Mouse (Mus musculus): ENCODE data around the gene D930048N14Rik. TPM values are rescaled to one million over a fixed set of nuclear protein-coding genes. Genes with fewer than 3 reads are reported as not detected.

Gene D930048N14Rik
- polyA plus RNA-seq, 1 experiment from 2014 or later = 0.82 TPM

DNA sequence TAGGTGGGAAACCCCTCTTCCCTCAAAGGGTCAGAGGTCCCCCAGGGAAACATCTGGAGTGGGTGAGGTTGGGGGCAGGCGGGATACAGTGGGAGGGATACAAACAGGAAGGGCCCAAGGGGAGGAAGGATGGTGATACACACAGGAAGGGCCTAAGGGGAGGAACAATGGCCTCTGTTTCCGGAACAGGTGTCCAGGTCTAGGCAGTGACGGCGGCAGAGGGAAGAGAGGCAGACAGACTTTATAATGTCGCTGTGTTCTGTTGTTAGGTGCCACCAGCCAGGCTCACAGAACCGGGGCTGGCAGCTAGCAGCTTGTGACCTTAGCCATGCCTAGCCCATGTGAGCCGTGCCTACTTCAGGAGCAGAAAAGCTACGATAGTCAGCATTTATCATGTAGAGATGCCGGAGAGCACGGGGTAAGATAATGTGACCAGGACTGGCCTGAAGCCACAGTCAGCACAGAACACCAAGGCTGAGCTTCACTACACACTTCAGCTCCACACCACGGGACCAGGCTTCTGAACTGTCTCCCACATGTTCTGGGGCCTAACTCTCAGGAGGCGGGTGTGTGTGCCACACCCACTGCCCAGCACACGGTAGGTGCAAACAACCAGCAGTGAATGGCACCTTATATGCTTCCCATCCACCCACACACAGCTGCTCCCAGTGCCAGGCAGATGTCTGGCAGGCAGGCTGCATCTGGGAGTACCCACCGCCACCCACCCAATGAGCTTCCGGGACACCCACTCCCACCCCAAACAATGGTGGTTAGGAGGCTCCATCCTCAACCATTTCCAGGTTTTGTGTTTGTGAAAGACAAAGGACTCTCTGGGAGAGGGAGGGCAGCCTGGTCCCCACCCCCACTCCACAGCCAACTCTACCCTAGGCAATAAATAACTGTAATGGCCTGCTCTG lies 3.7 kb upstream of the D930048N14Rik start:
- no peak for DNase-seq (ENCODE audit: low spot score)
- Histone ChIP-seq H3K27ac (peak overlapping the region; percentile 78), H3K4me1 (replicated peaks) (peaks cover 70% of the 10 kb centered on the region), H3K4me3 (no peak overlapping the region), H3K36me3 (peaks cover 39% of the 10 kb centered on the region), H3K9me3 (0 out of 2 replicates have a peak, but pooled peaks cover 2% of the 10 kb centered on the region), H3K27me3 (ENCODE audit: insufficient read depth, poor library complexity, severe bottlenecking) (peaks cover 36% of the 10 kb centered on the region)
- whole genome bisulfite sequencing = 77% methylated on average over 15 of the region's 15 CpGs

- peak overlapping the region; percentile 66 for H3K4me3 ChIP-seq
- H3K27ac ChIP-seq = peak overlapping the region; percentile 87
- peaks cover 39% of the 10 kb centered on the region for H3K27me3 ChIP-seq (ENCODE audit: insufficient read depth, poor library complexity, severe bottlenecking)
- H3K4me1 ChIP-seq (replicated peaks) = peaks cover 65% of the 10 kb centered on the region
- WGBS = 11% methylated on average over 3 of the region's 3 CpGs
- 0 out of 2 replicates have a peak, but pooled peaks cover 2% of the 10 kb centered on the region for H3K9me3 ChIP-seq
- DNase-seq (ENCODE audit: low spot score) = peak; percentile 87
- H3K36me3 ChIP-seq = peaks cover 26% of the 10 kb centered on the region
Measured at GRCm38 (mm10) chr11:51648566-51648965, 2.2 kb upstream of the D930048N14Rik start.

DNA sequence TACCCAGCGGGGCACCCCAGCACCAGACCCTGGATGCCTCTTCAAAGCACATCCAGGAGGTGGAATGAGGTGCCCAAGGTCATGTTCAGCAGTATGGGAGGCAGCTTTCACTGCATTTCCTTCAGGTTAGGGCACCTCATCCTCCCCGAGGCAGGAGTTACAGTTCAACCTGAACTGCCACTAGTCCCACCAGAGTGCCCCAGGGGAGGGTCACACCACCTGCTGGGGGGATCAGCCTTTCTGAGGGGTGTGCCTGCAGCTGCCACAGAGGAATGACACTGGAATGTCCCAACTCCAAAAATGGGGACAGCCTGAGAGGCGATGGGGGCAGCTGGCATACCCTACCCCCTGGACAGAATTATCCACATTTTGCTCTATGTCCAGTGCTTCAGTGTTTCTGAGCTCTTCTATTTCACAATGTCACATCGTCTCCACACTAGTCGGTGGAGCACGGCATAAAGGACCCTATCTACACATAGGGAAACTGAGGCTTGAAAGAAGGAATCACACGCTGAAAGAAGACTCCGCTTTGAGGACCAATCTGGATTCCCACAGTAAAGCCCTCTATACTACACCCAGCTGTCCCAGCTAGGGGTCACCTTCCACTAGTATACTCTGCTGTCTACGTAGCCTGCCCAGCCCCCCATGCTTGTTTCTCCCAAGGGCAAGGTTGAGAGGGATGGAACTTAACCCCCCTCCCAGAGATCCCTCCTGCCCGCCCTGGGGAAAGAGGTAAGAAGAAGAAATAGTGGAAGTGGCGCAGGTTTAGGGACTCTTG lies 1.5 kb upstream of the D930048N14Rik start:
- Histone ChIP-seq H3K27ac (peak overlapping the region; percentile 87), H3K27me3 (ENCODE audit: insufficient read depth, poor library complexity, severe bottlenecking) (peaks cover 33% of the 10 kb centered on the region), H3K36me3 (peaks cover 19% of the 10 kb centered on the region), H3K4me3 (peak overlapping the region; percentile 66), H3K4me1 (replicated peaks) (peaks cover 57% of the 10 kb centered on the region), H3K9me3 (0 out of 2 replicates have a peak, but pooled peaks cover 2% of the 10 kb centered on the region)
- no peak for DNase-seq (ENCODE audit: low spot score)
- WGBS = 15% methylated on average over 11 of the region's 11 CpGs

DNA sequence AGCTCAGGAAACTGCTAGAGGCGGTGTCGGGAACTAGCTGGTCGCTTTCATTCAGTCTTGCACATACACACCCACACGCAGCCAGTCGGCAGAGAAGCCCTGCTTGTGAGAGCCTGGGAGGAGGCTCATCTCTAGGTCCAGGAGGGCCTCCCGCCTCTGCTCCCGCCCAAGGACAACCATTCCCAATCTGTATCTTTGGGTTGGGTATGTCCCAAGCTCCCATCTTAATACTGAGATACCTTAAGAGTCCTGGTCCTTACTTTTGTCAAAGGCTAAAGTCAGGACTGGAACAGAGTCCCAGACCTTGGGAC lies 910 bp upstream of the D930048N14Rik start:
- Histone ChIP-seq H3K27me3 (ENCODE audit: insufficient read depth, poor library complexity, severe bottlenecking) (peaks cover 29% of the 10 kb centered on the region), H3K4me3 (peak overlapping the region; percentile 66), H3K27ac (peak overlapping the region; percentile 87), H3K4me1 (replicated peaks) (peaks cover 54% of the 10 kb centered on the region), H3K36me3 (peaks cover 14% of the 10 kb centered on the region), H3K9me3 (0 out of 2 replicates have a peak, but pooled peaks cover 2% of the 10 kb centered on the region)
- WGBS = 2% methylated on average over 7 of the region's 7 CpGs
- DNase-seq (ENCODE audit: low spot score) = peak; percentile 35

GRCm38 (mm10) chr11:51650261-51650660 lies 493 bp upstream of the D930048N14Rik start:
- WGBS = under 1% methylated on average over 30 of the region's 30 CpGs
- no peak for DNase-seq (ENCODE audit: low spot score)

GRCm38 (mm10) chr11:51652889-51653418 lies 2.2 kb downstream of the D930048N14Rik start:
- 90% methylated on average over 4 of the region's 4 CpGs for WGBS
- H3K27ac ChIP-seq = no peak overlapping the region
- DNase-seq (ENCODE audit: low spot score) = no peak
- H3K27me3 ChIP-seq (ENCODE audit: insufficient read depth, poor library complexity, severe bottlenecking) = peaks cover 29% of the 10 kb centered on the region
- 0 out of 2 replicates have a peak, but pooled peaks cover 2% of the 10 kb centered on the region for H3K9me3 ChIP-seq
- no peaks in the 10 kb centered on the region for H3K36me3 ChIP-seq
- H3K4me3 ChIP-seq = no peak overlapping the region
- H3K4me1 ChIP-seq (replicated peaks) = peaks cover 40% of the 10 kb centered on the region

More at GRCm38 (mm10) chr11:51650261-51650660, 493 bp upstream of the D930048N14Rik start:
- peak overlapping the region; percentile 87 for H3K27ac ChIP-seq
- 0 out of 2 replicates have a peak, but pooled peaks cover 2% of the 10 kb centered on the region for H3K9me3 ChIP-seq
- H3K36me3 ChIP-seq = peaks cover 9% of the 10 kb centered on the region
- H3K4me1 ChIP-seq (replicated peaks) = peaks cover 54% of the 10 kb centered on the region
- peak overlapping the region; percentile 66 for H3K4me3 ChIP-seq
- H3K27me3 ChIP-seq (ENCODE audit: insufficient read depth, poor library complexity, severe bottlenecking) = peaks cover 29% of the 10 kb centered on the region

DNA sequence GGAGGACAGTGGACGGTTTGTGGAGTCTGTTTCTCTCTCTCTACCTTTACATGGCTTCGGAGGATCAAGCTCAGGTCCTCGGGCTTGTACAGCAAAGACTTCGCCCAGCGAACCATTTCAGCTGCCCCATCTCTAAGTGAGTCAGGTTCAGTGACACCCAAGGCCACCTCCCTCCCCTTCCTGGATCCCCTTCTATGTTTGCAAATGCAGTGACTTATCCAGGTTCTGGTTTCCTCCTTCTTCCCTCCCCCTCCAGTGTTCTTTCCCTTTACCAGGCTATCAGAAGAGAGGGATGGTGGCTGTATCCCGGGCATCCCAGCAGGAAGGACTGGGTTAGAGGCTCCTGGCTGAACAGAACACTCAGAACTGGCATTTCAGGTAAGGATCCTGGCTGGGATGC lies 3.0 kb downstream of the D930048N14Rik start:
- Histone ChIP-seq H3K4me3 (no peak overlapping the region), H3K9me3 (0 out of 2 replicates have a peak, but pooled peaks cover 2% of the 10 kb centered on the region), H3K36me3 (no peaks in the 10 kb centered on the region), H3K27ac (no peak overlapping the region), H3K27me3 (ENCODE audit: insufficient read depth, poor library complexity, severe bottlenecking) (peaks cover 29% of the 10 kb centered on the region), H3K4me1 (replicated peaks) (peaks cover 32% of the 10 kb centered on the region)
- WGBS = 91% methylated on average over 6 of the region's 6 CpGs
- no peak for DNase-seq (ENCODE audit: low spot score)

DNA sequence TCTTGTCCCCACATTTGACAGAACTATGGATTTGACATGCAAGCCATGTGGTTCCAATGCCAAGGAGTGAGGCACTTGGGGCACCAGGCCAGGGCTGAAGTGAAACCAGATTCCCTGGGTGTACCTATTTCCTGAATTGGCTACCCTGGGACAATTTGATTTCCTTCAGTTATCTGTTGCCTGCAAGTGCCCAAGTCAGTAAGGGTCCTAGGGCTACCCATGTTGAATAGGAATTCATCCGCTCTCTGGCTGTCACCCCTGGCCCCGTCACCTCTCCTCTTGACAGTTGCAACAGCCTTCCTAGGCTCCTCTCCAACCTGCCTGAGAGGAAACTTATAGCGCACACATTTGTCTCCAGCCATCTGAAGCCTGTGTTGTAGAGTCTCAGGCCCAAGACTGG lies 4.1 kb downstream of the D930048N14Rik start:
- Histone ChIP-seq H3K4me1 (replicated peaks) (peaks cover 21% of the 10 kb centered on the region), H3K9me3 (0 out of 2 replicates have a peak, but pooled peaks cover 2% of the 10 kb centered on the region), H3K4me3 (no peak overlapping the region), H3K36me3 (no peaks in the 10 kb centered on the region), H3K27ac (no peak overlapping the region), H3K27me3 (ENCODE audit: insufficient read depth, poor library complexity, severe bottlenecking) (peaks cover 24% of the 10 kb centered on the region)
- 92% methylated on average over 3 of the region's 3 CpGs for WGBS
- no peak for DNase-seq (ENCODE audit: low spot score)

GRCm38 (mm10) chr11:51656798-51657521 lies 6.2 kb downstream of the D930048N14Rik start:
- Histone ChIP-seq H3K27ac (no peak overlapping the region), H3K9me3 (no peaks in the 10 kb centered on the region), H3K4me3 (no peak overlapping the region), H3K27me3 (ENCODE audit: insufficient read depth, poor library complexity, severe bottlenecking) (peaks cover 3% of the 10 kb centered on the region), H3K36me3 (no peaks in the 10 kb centered on the region), H3K4me1 (replicated peaks) (peaks cover 6% of the 10 kb centered on the region; the same call in 1 of the 2 replicates)
- no peak for DNase-seq (ENCODE audit: low spot score)
- 85% methylated on average over 10 of the region's 10 CpGs for WGBS

- Histone ChIP-seq H3K4me3 (no peak overlapping the region), H3K9me3 (no peaks in the 10 kb centered on the region), H3K27ac (no peak overlapping the region), H3K36me3 (no peaks in the 10 kb centered on the region), H3K27me3 (ENCODE audit: insufficient read depth, poor library complexity, severe bottlenecking) (no peaks in the 10 kb centered on the region), H3K4me1 (replicated peaks) (peaks cover 6% of the 10 kb centered on the region; the same call in 1 of the 2 replicates)
- no peak for DNase-seq (ENCODE audit: low spot score)
- WGBS = 70% methylated on average over 7 of the region's 7 CpGs
Measured at GRCm38 (mm10) chr11:51658291-51658690, 7.5 kb downstream of the D930048N14Rik start.

DNA sequence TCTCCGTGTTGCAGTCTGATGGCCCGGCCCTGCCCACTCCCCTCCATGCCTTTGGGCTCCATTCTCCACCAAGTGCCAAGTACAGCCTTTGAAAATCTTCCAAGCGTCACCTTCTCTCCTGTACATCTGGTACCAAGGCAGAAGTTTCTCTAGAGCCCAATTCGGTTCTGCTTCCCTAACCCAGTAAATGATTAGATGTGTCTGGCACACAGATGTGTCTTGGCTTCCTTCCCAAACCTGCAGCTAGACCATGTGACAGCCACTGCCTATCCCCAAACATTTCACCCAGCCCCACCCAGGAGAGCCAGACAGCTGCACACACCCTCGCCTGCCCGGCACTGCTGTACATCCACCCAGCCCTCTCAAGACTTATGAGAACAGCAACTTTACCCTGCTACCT lies 8.0 kb downstream of the D930048N14Rik start:
- Histone ChIP-seq H3K4me3 (no peak overlapping the region), H3K27ac (no peak overlapping the region; the same call in 1 of the 2 replicates), H3K4me1 (replicated peaks) (peaks cover 6% of the 10 kb centered on the region; the same call in 1 of the 2 replicates), H3K27me3 (ENCODE audit: insufficient read depth, poor library complexity, severe bottlenecking) (no peaks in the 10 kb centered on the region), H3K36me3 (no peaks in the 10 kb centered on the region), H3K9me3 (no peaks in the 10 kb centered on the region)
- WGBS = 79% methylated on average over 6 of the region's 6 CpGs
- DNase-seq (ENCODE audit: low spot score) = no peak

DNA sequence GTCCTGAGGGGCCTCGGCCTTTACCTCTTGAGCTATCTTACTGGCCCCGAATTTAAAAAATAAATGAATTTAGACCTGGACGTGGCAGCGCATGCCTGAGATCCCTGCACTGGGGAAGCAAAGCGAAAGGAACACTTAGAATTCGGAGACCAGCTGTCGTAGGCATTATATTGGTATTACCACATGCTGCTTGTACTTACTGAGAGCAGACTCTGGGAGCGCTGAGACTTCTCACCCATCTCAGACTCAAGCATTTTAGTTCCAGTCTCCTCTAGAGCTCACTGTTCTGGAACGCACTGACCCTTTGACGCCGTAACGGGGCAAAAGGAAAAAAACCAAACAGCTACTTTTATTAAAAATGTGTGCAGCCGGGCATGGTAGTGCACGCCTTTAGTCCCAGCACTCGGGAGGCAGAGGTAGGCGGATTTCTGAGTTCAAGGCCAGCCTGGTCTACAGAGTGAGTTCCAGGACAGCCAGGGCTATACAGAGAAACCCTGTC lies 11.2 kb downstream of the D930048N14Rik start:
- Histone ChIP-seq H3K27ac (no peak overlapping the region), H3K27me3 (ENCODE audit: insufficient read depth, poor library complexity, severe bottlenecking) (no peaks in the 10 kb centered on the region), H3K4me3 (no peak overlapping the region), H3K9me3 (no peaks in the 10 kb centered on the region), H3K36me3 (no peaks in the 10 kb centered on the region), H3K4me1 (replicated peaks) (peaks cover 4% of the 10 kb centered on the region; the same call in 1 of the 2 replicates)
- 79% methylated on average over 16 of the region's 16 CpGs for WGBS
- no peak for DNase-seq (ENCODE audit: low spot score)
